Mouse (Mus musculus): Measurements from ENCODE around the gene Utrn. TPM values are rescaled to one million over a fixed set of nuclear protein-coding genes. Genes with fewer than 3 reads are reported as not detected.

Gene Utrn
- polyA plus RNA-seq, 1 experiment = 14.9 TPM

DNA sequence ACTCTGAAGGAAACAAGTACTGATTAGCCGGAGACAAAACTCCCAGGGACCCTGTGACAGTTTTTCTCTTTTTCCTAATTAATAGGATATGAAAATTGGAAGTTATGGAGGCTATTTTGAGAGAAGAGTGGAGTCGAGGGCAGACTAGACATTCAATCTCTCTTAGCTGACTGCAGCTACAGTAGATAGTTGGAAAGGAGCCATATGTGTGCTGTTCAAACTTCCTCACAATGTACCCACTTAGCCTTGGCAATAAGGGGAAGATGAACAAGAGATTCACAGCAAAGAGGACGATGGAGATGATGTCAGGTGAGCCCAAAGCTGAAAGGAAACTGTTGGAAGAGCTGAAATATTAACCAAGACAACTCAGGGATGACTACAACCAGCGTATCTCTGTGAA, 304.7 kb downstream of the Utrn start:
- Histone ChIP-seq H3K36me3 (ENCODE audit: control insufficient read depth, insufficient read depth, low read length) (no peaks in the 10 kb centered on the region), H3K4me3 (ENCODE audit: extremely low read depth, insufficient read depth, insufficient read length) (no peak overlapping the region), H3K27ac (ENCODE audit: insufficient read depth, low read length) (no peak overlapping the region), H3K27me3 (ENCODE audit: control insufficient read depth, insufficient read depth, low read length) (no peaks in the 10 kb centered on the region), H3K4me1 (ENCODE audit: control insufficient read depth, insufficient read depth, insufficient read length) (no peaks in the 10 kb centered on the region)
- TF ChIP-seq POLR2A (IDR thresholded peaks at IDR 0.05; ENCODE audit: low read depth, low read length) = no peak
- no peak for TF ChIP-seq CTCF (IDR thresholded peaks at IDR 0.05; ENCODE audit: extremely low read depth, insufficient read depth, insufficient read length, insufficient replicate concordance)
- WGBS = 51% methylated on average over 4 of the region's 4 CpGs
- DNase-seq (ENCODE audit: low read depth in 1 of 2, low spot score in 2 of 2) = no peak

- no peak overlapping the region for H3K4me3 ChIP-seq (ENCODE audit: extremely low read depth, insufficient read depth, insufficient read length)
- H3K36me3 ChIP-seq (ENCODE audit: control insufficient read depth, insufficient read depth, low read length) = no peaks in the 10 kb centered on the region
- WGBS = 25% methylated on average over 5 of the region's 5 CpGs
Measured at GRCm38 (mm10) chr10:12558810-12559209, 310.4 kb downstream of the Utrn start.

GRCm38 (mm10) chr10:12554090-12554718, 315.0 kb downstream of the Utrn start:
- Histone ChIP-seq H3K4me3 (ENCODE audit: extremely low read depth, insufficient read depth, insufficient read length) (no peak overlapping the region), H3K27ac (ENCODE audit: insufficient read depth, low read length) (no peak overlapping the region), H3K27me3 (ENCODE audit: control insufficient read depth, insufficient read depth, low read length) (no peaks in the 10 kb centered on the region), H3K36me3 (ENCODE audit: control insufficient read depth, insufficient read depth, low read length) (no peaks in the 10 kb centered on the region), H3K4me1 (ENCODE audit: control insufficient read depth, insufficient read depth, insufficient read length) (no peaks in the 10 kb centered on the region)
- no peak for TF ChIP-seq CTCF (IDR thresholded peaks at IDR 0.05; ENCODE audit: extremely low read depth, insufficient read depth, insufficient read length, insufficient replicate concordance)
- no peak for TF ChIP-seq POLR2A (IDR thresholded peaks at IDR 0.05; ENCODE audit: low read depth, low read length)
- no peak for DNase-seq (ENCODE audit: low read depth in 1 of 2, low spot score in 2 of 2)
- 94% methylated on average over 2 of the region's 2 CpGs for WGBS

More at GRCm38 (mm10) chr10:12558810-12559209, 310.4 kb downstream of the Utrn start:
- H3K27ac ChIP-seq (ENCODE audit: insufficient read depth, low read length) = no peak overlapping the region
- no peak for DNase-seq (ENCODE audit: low read depth in 1 of 2, low spot score in 2 of 2)
- H3K27me3 ChIP-seq (ENCODE audit: control insufficient read depth, insufficient read depth, low read length) = no peaks in the 10 kb centered on the region
- no peaks in the 10 kb centered on the region for H3K4me1 ChIP-seq (ENCODE audit: control insufficient read depth, insufficient read depth, insufficient read length)
- no peak for TF ChIP-seq CTCF (IDR thresholded peaks at IDR 0.05; ENCODE audit: extremely low read depth, insufficient read depth, insufficient read length, insufficient replicate concordance)
- TF ChIP-seq POLR2A (IDR thresholded peaks at IDR 0.05; ENCODE audit: low read depth, low read length) = no peak

DNA sequence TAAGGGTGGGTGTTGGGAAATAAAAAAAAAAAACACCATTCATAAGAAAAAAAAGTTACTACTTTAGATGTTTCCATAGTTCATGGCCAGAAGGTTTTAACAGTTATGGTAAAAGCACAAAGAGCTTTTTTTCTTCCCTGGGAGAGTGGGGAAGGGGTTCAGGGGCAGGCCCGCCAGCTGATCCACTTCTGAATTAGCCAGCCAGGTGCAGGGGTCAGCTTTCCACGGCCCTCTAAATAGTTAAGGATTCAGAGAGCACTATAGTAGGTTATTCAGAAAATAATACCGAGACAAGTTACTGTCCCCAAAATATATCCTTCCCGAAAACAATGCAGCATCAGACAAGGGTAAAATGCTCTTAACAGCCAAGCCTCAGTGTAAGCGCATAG, 316.3 kb downstream of the Utrn start:
- no peak for TF ChIP-seq CTCF (IDR thresholded peaks at IDR 0.05; ENCODE audit: extremely low read depth, insufficient read depth, insufficient read length, insufficient replicate concordance)
- TF ChIP-seq POLR2A (IDR thresholded peaks at IDR 0.05; ENCODE audit: low read depth, low read length) = no peak
- H3K4me3 ChIP-seq (ENCODE audit: extremely low read depth, insufficient read depth, insufficient read length) = no peak overlapping the region
- no peaks in the 10 kb centered on the region for H3K27me3 ChIP-seq (ENCODE audit: control insufficient read depth, insufficient read depth, low read length)
- H3K36me3 ChIP-seq (ENCODE audit: control insufficient read depth, insufficient read depth, low read length) = no peaks in the 10 kb centered on the region
- DNase-seq (ENCODE audit: low read depth in 1 of 2, low spot score in 2 of 2) = no peak
- H3K27ac ChIP-seq (ENCODE audit: insufficient read depth, low read length) = no peak overlapping the region
- WGBS = 93% methylated on average over 5 of the region's 5 CpGs
- H3K4me1 ChIP-seq (ENCODE audit: control insufficient read depth, insufficient read depth, insufficient read length) = no peaks in the 10 kb centered on the region; the same call in 1 of the 2 replicates

GRCm38 (mm10) chr10:12552196-12552889, 316.8 kb downstream of the Utrn start:
- Histone ChIP-seq H3K27me3 (ENCODE audit: control insufficient read depth, insufficient read depth, low read length) (no peaks in the 10 kb centered on the region), H3K4me3 (ENCODE audit: extremely low read depth, insufficient read depth, insufficient read length) (no peak overlapping the region), H3K36me3 (ENCODE audit: control insufficient read depth, insufficient read depth, low read length) (no peaks in the 10 kb centered on the region), H3K4me1 (ENCODE audit: control insufficient read depth, insufficient read depth, insufficient read length) (no peaks in the 10 kb centered on the region; the same call in 1 of the 2 replicates), H3K27ac (ENCODE audit: insufficient read depth, low read length) (no peak overlapping the region)
- WGBS = 91% methylated on average over 11 of the region's 11 CpGs
- DNase-seq (ENCODE audit: low read depth in 1 of 2, low spot score in 2 of 2) = no peak
- TF ChIP-seq POLR2A (IDR thresholded peaks at IDR 0.05; ENCODE audit: low read depth, low read length) (no peak), CTCF (IDR thresholded peaks at IDR 0.05; ENCODE audit: extremely low read depth, insufficient read depth, insufficient read length, insufficient replicate concordance) (no peak)

DNA sequence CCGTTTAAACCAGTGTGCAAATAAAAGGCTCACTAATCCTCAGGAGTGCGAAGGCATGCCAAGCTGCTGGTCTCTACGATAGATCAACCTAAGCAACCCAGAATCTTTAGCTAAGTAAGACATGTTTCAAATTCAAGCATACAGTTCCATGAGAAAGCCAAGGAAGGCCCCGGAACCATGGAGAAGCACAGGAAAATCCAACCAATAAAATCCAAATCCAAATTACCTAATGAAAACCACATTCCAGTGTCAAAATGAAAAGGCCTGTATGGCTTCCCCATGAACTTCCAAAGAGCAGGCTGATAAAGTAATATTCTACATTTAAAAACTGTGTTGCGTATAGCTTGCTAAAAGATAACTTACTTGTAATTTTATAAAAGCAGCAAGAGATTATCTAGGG, 317.4 kb downstream of the Utrn start:
- DNase-seq (ENCODE audit: low read depth in 1 of 2, low spot score in 2 of 2) = no peak
- TF ChIP-seq CTCF (IDR thresholded peaks at IDR 0.05; ENCODE audit: extremely low read depth, insufficient read depth, insufficient read length, insufficient replicate concordance) (no peak), POLR2A (IDR thresholded peaks at IDR 0.05; ENCODE audit: low read depth, low read length) (no peak)
- Histone ChIP-seq H3K27me3 (ENCODE audit: control insufficient read depth, insufficient read depth, low read length) (no peaks in the 10 kb centered on the region), H3K27ac (ENCODE audit: insufficient read depth, low read length) (no peak overlapping the region), H3K4me3 (ENCODE audit: extremely low read depth, insufficient read depth, insufficient read length) (no peak overlapping the region), H3K4me1 (ENCODE audit: control insufficient read depth, insufficient read depth, insufficient read length) (no peaks in the 10 kb centered on the region; the same call in 1 of the 2 replicates), H3K36me3 (ENCODE audit: control insufficient read depth, insufficient read depth, low read length) (no peaks in the 10 kb centered on the region)
- WGBS = 93% methylated on average over 5 of the region's 5 CpGs

Data from spleen, adult 2 months (tissue).